Mouse (Mus musculus): ENCODE results near the gene Olfr1015. TPM values are rescaled to one million over a fixed set of nuclear protein-coding genes. Genes with fewer than 3 reads are reported as not detected.

Olfr1015 gene
- polyA plus RNA-seq (2017; shearing (Covaris generic)) = not detected

GRCm38 (mm10) chr2:85781717-85782116, at the start of gene Olfr1015:
TSS of gene Olfr1015 (plus strand) at chr2:85782017.

GRCm38 (mm10) chr2:85762666-85763065, 19.2 kb upstream of the Olfr1015 start, which contains the start of gene Olfr1012:
TSS of gene Olfr1012 (minus strand) at chr2:85762766.

GRCm38 (mm10) chr2:85766798-85767197, 15.0 kb upstream of the Olfr1015 start, which contains the start of gene Olfr1013:
TSS of gene Olfr1013 (plus strand) at chr2:85767098.

DNA sequence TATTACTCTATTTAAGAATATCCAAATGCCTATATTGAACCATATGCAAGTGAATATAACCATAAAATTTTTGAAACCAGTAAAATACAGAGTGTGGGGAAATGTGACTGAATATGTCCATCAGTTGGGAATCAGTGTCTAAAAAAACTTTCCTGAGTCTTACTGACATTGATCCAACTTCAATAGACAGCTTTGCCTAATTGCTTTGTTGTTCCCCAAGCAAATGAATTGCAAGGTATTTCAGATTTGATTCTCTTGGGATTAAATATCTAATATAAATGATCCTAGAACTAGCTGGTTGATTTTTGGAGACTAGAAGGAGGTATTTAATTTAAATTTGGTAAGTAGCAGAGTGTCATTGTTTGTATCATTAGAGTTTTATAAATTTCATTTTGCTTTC, 9.4 kb upstream of the Olfr1015 start, which contains the start of gene Olfr1014:
TSS of gene Olfr1014 (plus strand) at position 301 of the 400 bp plus-strand sequence.

DNA sequence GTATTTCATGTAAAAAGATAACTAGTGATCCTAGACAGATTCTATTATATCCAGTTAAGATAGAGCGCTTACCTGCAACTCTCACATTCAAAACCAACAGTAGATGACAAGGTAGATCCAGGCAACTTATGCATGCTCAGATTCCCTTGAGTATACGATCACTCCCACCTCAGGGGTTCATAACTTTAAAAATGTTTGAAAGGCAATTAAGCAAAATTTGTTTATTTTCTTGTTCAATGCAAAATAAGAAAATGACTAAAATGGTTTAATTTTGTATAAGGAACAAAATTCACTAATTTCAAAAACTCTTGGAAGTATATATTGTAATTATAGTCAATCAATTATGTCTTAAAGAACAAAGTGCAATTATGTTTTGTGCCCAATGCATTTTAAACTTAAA, 20.6 kb downstream of the Olfr1015 start, which contains the start of gene Olfr1016:
TSS of gene Olfr1016 (minus strand) at position 101 of the 400 bp plus-strand sequence.

GRCm38 (mm10) chr2:85818179-85818578, 36.4 kb downstream of the Olfr1015 start, which contains the start of gene Olfr1018:
TSS of gene Olfr1018 (plus strand) at chr2:85818479.

Other genes starting within 250 kb of the Olfr1015 start
- gene Olfr996, start 202.8 kb upstream of the Olfr1015 start, polyA plus RNA-seq (2017; shearing (Covaris generic)) = not detected
- not detected for gene Olfr998, start 193.1 kb upstream of the Olfr1015 start, polyA plus RNA-seq (2017; shearing (Covaris generic))
- gene Olfr1000, start 170.1 kb upstream of the Olfr1015 start, polyA plus RNA-seq (2017; shearing (Covaris generic)) = not detected
- not detected for gene Olfr1002, start 131.3 kb upstream of the Olfr1015 start, polyA plus RNA-seq (2017; shearing (Covaris generic))
- not detected for gene Olfr154, start 117.6 kb upstream of the Olfr1015 start, polyA plus RNA-seq (2017; shearing (Covaris generic))
- not detected for gene Olfr1006, start 103.2 kb upstream of the Olfr1015 start, polyA plus RNA-seq (2017; shearing (Covaris generic))
- not detected for gene Olfr1008, start 92.6 kb upstream of the Olfr1015 start, polyA plus RNA-seq (2017; shearing (Covaris generic))
- not detected for gene Olfr1009, start 66.6 kb upstream of the Olfr1015 start, polyA plus RNA-seq (2017; shearing (Covaris generic))
- not detected for gene Olfr1012, start 19.3 kb upstream of the Olfr1015 start, polyA plus RNA-seq (2017; shearing (Covaris generic))
- gene Olfr1013, start 14.9 kb upstream of the Olfr1015 start, polyA plus RNA-seq (2017; shearing (Covaris generic)) = not detected
- not detected for gene Olfr1014, start 9.3 kb upstream of the Olfr1015 start, polyA plus RNA-seq (2017; shearing (Covaris generic))
- not detected for gene Olfr1016, start 20.5 kb downstream of the Olfr1015 start, polyA plus RNA-seq (2017; shearing (Covaris generic))
- gene Olfr1018, start 36.5 kb downstream of the Olfr1015 start, polyA plus RNA-seq (2017; shearing (Covaris generic)) = not detected
- not detected for gene Olfr1019, start 63.5 kb downstream of the Olfr1015 start, polyA plus RNA-seq (2017; shearing (Covaris generic))
- gene Olfr1020, start 65.0 kb downstream of the Olfr1015 start, polyA plus RNA-seq (2017; shearing (Covaris generic)) = 0.35 TPM
- not detected for gene Olfr1022, start 86.6 kb downstream of the Olfr1015 start, polyA plus RNA-seq (2017; shearing (Covaris generic))
- not detected for gene Olfr1023, start 103.6 kb downstream of the Olfr1015 start, polyA plus RNA-seq (2017; shearing (Covaris generic))
- gene Olfr1024, start 123.0 kb downstream of the Olfr1015 start, polyA plus RNA-seq (2017; shearing (Covaris generic)) = not detected
- gene Olfr1025-ps1, start 133.2 kb downstream of the Olfr1015 start, polyA plus RNA-seq (2017; shearing (Covaris generic)) = not detected
- not detected for gene Olfr1026, start 139.5 kb downstream of the Olfr1015 start, polyA plus RNA-seq (2017; shearing (Covaris generic))
- gene Olfr1028, start 168.4 kb downstream of the Olfr1015 start, polyA plus RNA-seq (2017; shearing (Covaris generic)) = not detected
- gene Olfr1029, start 191.9 kb downstream of the Olfr1015 start, polyA plus RNA-seq (2017; shearing (Covaris generic)) = not detected
- gene Olfr1030, start 197.3 kb downstream of the Olfr1015 start, polyA plus RNA-seq (2017; shearing (Covaris generic)) = 0.14 TPM
- not detected for gene Olfr1031, start 208.3 kb downstream of the Olfr1015 start, polyA plus RNA-seq (2017; shearing (Covaris generic))
- not detected for gene Olfr1032, start 223.5 kb downstream of the Olfr1015 start, polyA plus RNA-seq (2017; shearing (Covaris generic))
- gene Olfr1033, start 238.6 kb downstream of the Olfr1015 start, polyA plus RNA-seq (2017; shearing (Covaris generic)) = 11.3 TPM